Mouse (Mus musculus): ENCODE data around the gene Adgrl1. TPM values are rescaled to one million over a fixed set of nuclear protein-coding genes. Genes with fewer than 3 reads are reported as not detected.
"Not testable (repeated sequence)": the region's sequence is repeated elsewhere in the genome, so short reads cannot be mapped to it uniquely, and the experiment has no call there.

Gene Adgrl1
- polyA plus RNA-seq, 1 experiment from 2014 or later, result 14.8 TPM

DNA sequence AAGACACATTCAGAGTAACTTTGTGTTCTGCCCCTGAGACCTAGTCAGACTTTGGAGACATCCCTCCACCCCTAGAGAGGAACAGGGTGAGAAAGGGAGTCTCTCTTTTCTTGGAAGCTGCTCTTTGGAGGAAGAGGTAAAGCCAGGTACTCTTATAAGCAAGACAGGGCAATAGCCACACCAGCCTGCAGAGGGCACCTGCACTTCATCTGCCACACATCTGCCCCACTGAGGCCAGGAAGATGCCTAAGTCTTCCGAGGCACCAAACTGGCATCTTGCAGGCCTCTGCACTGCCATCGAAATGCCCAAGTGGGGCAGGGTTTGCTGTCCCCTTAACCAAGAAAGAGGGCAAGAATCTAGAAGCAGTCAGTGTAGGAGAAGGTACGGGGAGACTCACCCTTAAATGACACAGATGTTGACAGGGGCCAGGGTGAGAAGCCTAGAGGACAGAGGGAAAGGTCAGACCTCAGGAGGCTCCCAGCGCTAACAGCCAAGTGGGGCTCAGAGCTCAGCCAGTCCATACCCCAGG, 76.3 kb downstream of the Adgrl1 start:
- 90% methylated on average over 4 of the region's 4 CpGs for WGBS
- Histone ChIP-seq H3K9ac (ENCODE audit: low read length) (no peak overlapping the region), H3K4me1 (replicated peaks; ENCODE audit: control insufficient read depth, insufficient read depth, low read length) (peaks cover 30% of the 10 kb centered on the region), H3K36me3 (ENCODE audit: control insufficient read depth, insufficient read depth, low read length) (peaks cover 6% of the 10 kb centered on the region), H3K4me2 (ENCODE audit: low read depth, low read length) (no peak overlapping the region), H3K4me3 (ENCODE audit: low read length) (no peak overlapping the region), H3K27me3 (ENCODE audit: control insufficient read depth, insufficient read depth, low read depth, low read length) (no peaks in the 10 kb centered on the region), H3K9me3 (ENCODE audit: control insufficient read depth, low read length) (no peaks in the 10 kb centered on the region), H3K27ac (ENCODE audit: low read length) (no peak overlapping the region)
- no peak for ATAC-seq (ENCODE audit: low read depth)

DNA sequence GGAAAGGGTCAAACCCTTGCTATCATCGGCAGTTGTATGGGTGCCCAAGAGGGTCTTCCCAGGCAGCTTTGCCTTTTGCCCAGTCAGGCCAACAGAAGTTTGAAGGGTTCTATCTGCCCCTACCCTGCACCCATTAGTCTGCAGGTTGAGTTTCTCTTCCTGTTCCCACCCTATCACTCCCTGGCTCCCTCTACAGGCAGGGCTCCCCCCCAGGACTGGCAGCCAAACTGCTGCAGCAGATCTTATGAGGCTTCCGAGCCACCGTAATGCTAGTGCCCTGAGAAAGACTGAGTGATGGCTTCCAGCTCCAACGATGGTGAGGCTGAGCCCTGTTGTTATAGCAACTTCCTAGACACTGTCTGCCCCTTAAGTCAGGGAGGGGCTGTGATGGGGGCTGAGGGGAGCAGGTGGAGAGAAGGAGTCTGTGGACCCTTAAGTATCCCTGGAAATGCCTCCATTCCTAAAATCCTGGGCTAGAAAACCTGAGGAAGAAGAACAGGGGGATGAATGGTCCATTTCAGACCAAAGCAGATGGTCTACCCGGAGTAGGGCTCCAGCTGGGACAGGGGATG, 77.0 kb downstream of the Adgrl1 start:
- ATAC-seq (ENCODE audit: low read depth), result no peak
- Histone ChIP-seq H3K9ac (ENCODE audit: low read length) (no peak overlapping the region), H3K4me1 (replicated peaks; ENCODE audit: control insufficient read depth, insufficient read depth, low read length) (peaks cover 28% of the 10 kb centered on the region), H3K36me3 (ENCODE audit: control insufficient read depth, insufficient read depth, low read length) (peaks cover 13% of the 10 kb centered on the region), H3K4me3 (ENCODE audit: low read length) (no peak overlapping the region), H3K27ac (ENCODE audit: low read length) (no peak overlapping the region), H3K27me3 (ENCODE audit: control insufficient read depth, insufficient read depth, low read depth, low read length) (no peaks in the 10 kb centered on the region), H3K4me2 (ENCODE audit: low read depth, low read length) (no peak overlapping the region), H3K9me3 (ENCODE audit: control insufficient read depth, low read length) (no peaks in the 10 kb centered on the region)
- 81% methylated on average over 5 of the region's 5 CpGs for WGBS

DNA sequence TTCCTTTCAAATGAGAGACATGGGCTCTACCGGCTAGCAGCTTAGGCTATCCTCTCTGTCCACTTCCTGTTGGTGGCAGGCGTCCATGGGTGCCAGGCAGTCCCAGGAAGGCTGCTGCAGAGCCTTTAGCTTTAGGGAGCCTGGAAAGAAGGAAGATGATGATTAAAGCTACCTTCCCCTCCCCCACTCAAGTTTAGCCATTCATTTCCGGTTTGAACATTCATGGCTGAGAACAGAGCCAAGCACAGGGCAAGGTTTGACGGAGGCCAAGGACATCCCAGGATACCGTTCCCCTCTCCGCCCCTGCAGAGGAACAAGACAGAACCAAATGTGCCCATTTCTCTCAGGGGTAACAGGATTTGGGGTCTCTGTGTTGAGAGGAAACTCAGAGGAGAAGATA, 77.7 kb downstream of the Adgrl1 start:
- Histone ChIP-seq H3K36me3 (ENCODE audit: control insufficient read depth, insufficient read depth, low read length) (peaks cover 19% of the 10 kb centered on the region), H3K9ac (ENCODE audit: low read length) (no peak overlapping the region), H3K4me2 (ENCODE audit: low read depth, low read length) (peak overlapping the region; percentile 6; the same call in 1 of the 2 replicates), H3K27me3 (ENCODE audit: control insufficient read depth, insufficient read depth, low read depth, low read length) (no peaks in the 10 kb centered on the region), H3K4me1 (replicated peaks; ENCODE audit: control insufficient read depth, insufficient read depth, low read length) (peaks cover 25% of the 10 kb centered on the region), H3K4me3 (ENCODE audit: low read length) (no peak overlapping the region), H3K27ac (ENCODE audit: low read length) (peak overlapping the region; percentile 34; the same call in 1 of the 2 replicates), H3K9me3 (ENCODE audit: control insufficient read depth, low read length) (no peaks in the 10 kb centered on the region)
- no peak for ATAC-seq (ENCODE audit: low read depth)
- WGBS, result 39% methylated on average over 6 of the region's 6 CpGs

DNA sequence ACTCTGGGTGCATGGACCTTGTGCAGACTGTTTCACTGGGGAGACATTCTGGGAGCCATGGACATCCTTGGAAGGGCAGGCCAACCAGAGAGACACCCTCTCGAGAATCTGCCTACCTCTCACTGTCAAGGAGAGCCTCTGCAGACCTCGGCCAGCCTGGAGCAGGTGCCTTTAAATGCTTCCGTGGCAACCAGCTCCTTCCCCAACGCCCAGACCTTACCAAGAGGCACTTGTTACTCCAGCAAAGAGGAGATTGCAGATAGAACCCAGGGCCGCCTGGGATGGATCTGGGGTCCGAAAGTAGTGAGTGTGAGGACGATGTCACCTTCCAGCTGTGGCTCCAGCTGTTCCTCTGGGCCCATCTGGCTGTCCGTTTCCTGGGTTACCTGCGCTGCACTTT, 78.3 kb downstream of the Adgrl1 start:
- peaks cover 20% of the 10 kb centered on the region for H3K36me3 ChIP-seq (ENCODE audit: control insufficient read depth, insufficient read depth, low read length)
- H3K4me3 ChIP-seq (ENCODE audit: low read length), result no peak overlapping the region
- no peak overlapping the region for H3K9ac ChIP-seq (ENCODE audit: low read length)
- no peak overlapping the region for H3K4me2 ChIP-seq (ENCODE audit: low read depth, low read length)
- H3K9me3 ChIP-seq (ENCODE audit: control insufficient read depth, low read length), result no peaks in the 10 kb centered on the region
- no peaks in the 10 kb centered on the region for H3K27me3 ChIP-seq (ENCODE audit: control insufficient read depth, insufficient read depth, low read depth, low read length)
- no peak overlapping the region for H3K27ac ChIP-seq (ENCODE audit: low read length)
- WGBS, result 66% methylated on average over 9 of the region's 9 CpGs
- ATAC-seq (ENCODE audit: low read depth), result no peak
- H3K4me1 ChIP-seq (replicated peaks; ENCODE audit: control insufficient read depth, insufficient read depth, low read length), result peaks cover 25% of the 10 kb centered on the region

DNA sequence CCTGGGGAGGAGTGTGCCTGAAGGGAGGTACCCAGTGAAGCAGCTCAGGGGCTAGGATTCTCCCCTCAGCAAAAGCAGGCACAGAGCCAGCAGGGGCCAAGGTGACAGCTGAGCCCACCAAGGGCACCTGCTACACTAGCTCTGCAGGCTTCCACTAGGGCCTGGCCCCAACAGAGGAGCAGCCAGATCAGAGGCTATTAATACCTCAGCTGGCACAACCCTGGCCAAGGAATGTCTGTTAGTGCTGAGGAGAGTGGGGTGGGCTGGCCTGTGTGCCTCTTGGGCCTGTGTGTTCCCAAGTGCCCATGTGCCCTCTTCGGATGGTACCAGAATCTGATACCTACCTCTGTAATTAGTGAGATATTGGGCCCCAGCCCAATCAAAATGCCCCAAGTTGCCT, 80.3 kb downstream of the Adgrl1 start:
- Histone ChIP-seq H3K9ac (ENCODE audit: low read length) (no peak overlapping the region), H3K9me3 (ENCODE audit: control insufficient read depth, low read length) (no peaks in the 10 kb centered on the region), H3K4me2 (ENCODE audit: low read depth, low read length) (no peak overlapping the region), H3K4me3 (ENCODE audit: low read length) (no peak overlapping the region), H3K4me1 (replicated peaks; ENCODE audit: control insufficient read depth, insufficient read depth, low read length) (peaks cover 12% of the 10 kb centered on the region), H3K27ac (ENCODE audit: low read length) (no peak overlapping the region), H3K36me3 (ENCODE audit: control insufficient read depth, insufficient read depth, low read length) (peaks cover 29% of the 10 kb centered on the region), H3K27me3 (ENCODE audit: control insufficient read depth, insufficient read depth, low read depth, low read length) (no peaks in the 10 kb centered on the region)
- 75% methylated on average over 1 of the region's 1 CpGs for WGBS
- ATAC-seq (ENCODE audit: low read depth), result 0 out of 2 replicates have a peak, but pooled peaks have one; percentile 11

DNA sequence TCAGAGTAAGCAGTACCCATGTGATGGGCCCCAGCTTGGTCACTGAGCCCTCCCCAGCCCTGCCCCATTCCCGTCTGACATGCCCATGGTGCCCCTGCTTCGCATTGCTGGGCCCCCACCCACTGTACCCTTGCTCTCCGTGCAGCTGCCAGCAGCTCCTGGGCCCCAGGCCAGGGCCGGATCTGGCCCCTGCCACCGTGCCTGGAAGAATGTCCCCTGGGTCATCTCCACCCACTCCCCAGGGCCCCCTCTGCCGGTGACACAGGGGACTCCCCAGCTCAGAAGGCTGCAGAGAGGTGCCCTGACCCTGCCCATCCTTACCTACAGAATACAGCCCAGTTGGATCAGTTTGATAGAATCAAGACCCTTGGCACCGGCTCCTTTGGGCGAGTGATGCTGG, 80.9 kb downstream of the Adgrl1 start:
- no peak overlapping the region for H3K4me2 ChIP-seq (ENCODE audit: low read depth, low read length)
- H3K27ac ChIP-seq (ENCODE audit: low read length), result no peak overlapping the region
- 75% methylated on average over 8 of the region's 8 CpGs for WGBS
- H3K27me3 ChIP-seq (ENCODE audit: control insufficient read depth, insufficient read depth, low read depth, low read length), result no peaks in the 10 kb centered on the region
- no peaks in the 10 kb centered on the region for H3K9me3 ChIP-seq (ENCODE audit: control insufficient read depth, low read length)
- H3K9ac ChIP-seq (ENCODE audit: low read length), result no peak overlapping the region
- no peak for ATAC-seq (ENCODE audit: low read depth)
- H3K36me3 ChIP-seq (ENCODE audit: control insufficient read depth, insufficient read depth, low read length), result peaks cover 29% of the 10 kb centered on the region
- no peak overlapping the region for H3K4me3 ChIP-seq (ENCODE audit: low read length)
- H3K4me1 ChIP-seq (replicated peaks; ENCODE audit: control insufficient read depth, insufficient read depth, low read length), result peaks cover 12% of the 10 kb centered on the region

DNA sequence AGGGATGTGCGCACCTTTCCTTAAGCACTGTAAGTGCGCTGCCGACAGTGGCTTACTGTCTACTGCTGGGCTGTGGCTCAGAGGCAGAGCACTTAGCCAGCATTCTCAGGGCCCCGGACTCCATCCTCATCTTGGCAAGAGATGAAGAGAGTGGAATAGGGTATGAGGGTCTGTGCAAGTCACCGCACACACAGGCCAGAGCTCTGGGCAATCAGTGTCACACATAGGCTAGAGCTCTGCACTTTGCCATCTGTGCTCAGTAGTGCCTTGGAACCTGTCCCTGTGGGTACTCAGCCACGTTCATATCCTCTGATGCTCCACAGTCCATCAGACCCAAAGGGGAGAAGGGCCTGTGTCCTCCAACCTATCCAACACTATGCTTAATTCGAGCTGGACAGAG, 81.6 kb downstream of the Adgrl1 start:
- peaks cover 12% of the 10 kb centered on the region for H3K4me1 ChIP-seq (replicated peaks; ENCODE audit: control insufficient read depth, insufficient read depth, low read length)
- no peaks in the 10 kb centered on the region for H3K9me3 ChIP-seq (ENCODE audit: control insufficient read depth, low read length)
- H3K36me3 ChIP-seq (ENCODE audit: control insufficient read depth, insufficient read depth, low read length), result peaks cover 34% of the 10 kb centered on the region
- no peak overlapping the region for H3K4me2 ChIP-seq (ENCODE audit: low read depth, low read length)
- H3K9ac ChIP-seq (ENCODE audit: low read length), result no peak overlapping the region
- no peaks in the 10 kb centered on the region for H3K27me3 ChIP-seq (ENCODE audit: control insufficient read depth, insufficient read depth, low read depth, low read length)
- no peak overlapping the region for H3K4me3 ChIP-seq (ENCODE audit: low read length)
- ATAC-seq (ENCODE audit: low read depth), result no peak
- H3K27ac ChIP-seq (ENCODE audit: low read length), result no peak overlapping the region
- 94% methylated on average over 7 of the region's 7 CpGs for WGBS

DNA sequence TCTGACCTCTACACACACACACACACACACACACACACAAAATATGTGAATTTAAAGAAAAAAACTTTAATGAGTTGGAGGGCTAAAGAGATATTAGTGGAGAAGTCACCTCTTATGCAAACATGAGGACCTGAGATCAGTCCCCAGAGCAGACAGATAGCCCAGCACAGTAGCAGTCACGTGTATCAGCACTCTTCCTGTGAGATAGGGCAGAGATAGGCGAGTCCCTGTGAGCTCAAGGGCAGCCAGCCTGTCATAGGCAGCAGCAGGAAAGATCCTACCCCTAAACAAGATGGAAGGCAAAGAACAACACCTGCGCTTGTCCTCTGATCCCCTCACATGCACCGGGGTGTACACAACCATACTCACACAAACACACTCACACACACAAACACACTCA, 82.5 kb downstream of the Adgrl1 start:
- Histone ChIP-seq H3K36me3 (ENCODE audit: control insufficient read depth, insufficient read depth, low read length) (peaks cover 43% of the 10 kb centered on the region), H3K9me3 (ENCODE audit: control insufficient read depth, low read length) (no peaks in the 10 kb centered on the region), H3K27ac (ENCODE audit: low read length) (no peak overlapping the region), H3K4me1 (replicated peaks; ENCODE audit: control insufficient read depth, insufficient read depth, low read length) (peaks cover 4% of the 10 kb centered on the region), H3K27me3 (ENCODE audit: control insufficient read depth, insufficient read depth, low read depth, low read length) (no peaks in the 10 kb centered on the region), H3K4me2 (ENCODE audit: low read depth, low read length) (no peak overlapping the region), H3K9ac (ENCODE audit: low read length) (no peak overlapping the region), H3K4me3 (ENCODE audit: low read length) (no peak overlapping the region)
- WGBS, result 77% methylated on average over 4 of the region's 4 CpGs
- no peak for ATAC-seq (ENCODE audit: low read depth)

DNA sequence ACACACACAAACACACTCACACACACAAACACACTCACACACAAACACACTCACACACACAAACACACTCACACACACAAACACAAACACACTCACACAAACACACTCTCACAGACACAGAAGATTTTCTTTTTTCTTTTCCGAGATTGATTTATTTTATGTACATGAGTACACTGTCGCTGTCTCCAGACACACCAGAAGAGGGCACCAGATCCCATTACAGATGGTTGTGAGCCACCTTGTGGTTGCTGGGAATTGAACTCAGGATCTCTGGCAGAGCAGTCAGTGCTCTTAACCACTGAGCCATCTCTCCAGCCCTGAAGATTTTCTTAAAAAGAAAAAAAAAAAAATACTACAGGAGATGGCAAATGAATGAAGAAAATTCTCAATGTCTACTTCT, 83.3 kb downstream of the Adgrl1 start:
- 92% methylated on average over 2 of the region's 2 CpGs for WGBS
- ATAC-seq (ENCODE audit: low read depth); H3K9ac ChIP-seq (ENCODE audit: low read length); H3K27ac ChIP-seq (ENCODE audit: low read length); H3K4me1 ChIP-seq (replicated peaks; ENCODE audit: control insufficient read depth, insufficient read depth, low read length); H3K9me3 ChIP-seq (ENCODE audit: control insufficient read depth, low read length); H3K27me3 ChIP-seq (ENCODE audit: control insufficient read depth, insufficient read depth, low read depth, low read length); H3K4me2 ChIP-seq (ENCODE audit: low read depth, low read length); H3K4me3 ChIP-seq (ENCODE audit: low read length): not testable (repeated sequence)
- peaks cover 50% of the 10 kb centered on the region for H3K36me3 ChIP-seq (ENCODE audit: control insufficient read depth, insufficient read depth, low read length)

DNA sequence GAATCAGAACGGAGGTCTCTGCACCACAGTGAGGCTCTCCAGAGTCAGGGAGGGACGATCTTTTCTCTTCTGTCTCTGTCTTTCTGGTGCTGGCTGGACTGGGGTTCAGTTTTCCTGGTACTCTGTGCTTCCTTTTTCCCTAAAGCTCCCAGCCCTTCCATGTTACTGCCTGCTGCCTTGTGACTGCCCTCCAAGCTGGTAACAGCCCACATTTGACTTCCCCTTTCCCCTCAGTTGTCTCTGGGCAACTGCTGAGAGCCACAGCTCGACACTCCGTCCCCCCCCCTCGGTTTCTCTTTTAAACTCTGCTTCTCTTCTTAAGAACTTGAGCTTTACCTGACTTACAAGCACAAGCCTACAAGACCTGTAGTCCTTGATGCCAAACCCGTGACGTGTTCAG, 89.3 kb downstream of the Adgrl1 start:
- WGBS, result 79% methylated on average over 7 of the region's 7 CpGs
- H3K4me3 ChIP-seq (ENCODE audit: low read length), result no peak overlapping the region
- no peaks in the 10 kb centered on the region for H3K4me1 ChIP-seq (replicated peaks; ENCODE audit: control insufficient read depth, insufficient read depth, low read length)
- no peak overlapping the region for H3K27ac ChIP-seq (ENCODE audit: low read length)
- no peak for ATAC-seq (ENCODE audit: low read depth)
- no peaks in the 10 kb centered on the region for H3K9me3 ChIP-seq (ENCODE audit: control insufficient read depth, low read length)
- no peak overlapping the region for H3K4me2 ChIP-seq (ENCODE audit: low read depth, low read length)
- no peaks in the 10 kb centered on the region for H3K27me3 ChIP-seq (ENCODE audit: control insufficient read depth, insufficient read depth, low read depth, low read length)
- H3K9ac ChIP-seq (ENCODE audit: low read length), result no peak overlapping the region
- peaks cover 41% of the 10 kb centered on the region for H3K36me3 ChIP-seq (ENCODE audit: control insufficient read depth, insufficient read depth, low read length)
